Mouse (Mus musculus): Measurements from ENCODE around the gene Ap2a2.

The Ap2a2 gene

DNA sequence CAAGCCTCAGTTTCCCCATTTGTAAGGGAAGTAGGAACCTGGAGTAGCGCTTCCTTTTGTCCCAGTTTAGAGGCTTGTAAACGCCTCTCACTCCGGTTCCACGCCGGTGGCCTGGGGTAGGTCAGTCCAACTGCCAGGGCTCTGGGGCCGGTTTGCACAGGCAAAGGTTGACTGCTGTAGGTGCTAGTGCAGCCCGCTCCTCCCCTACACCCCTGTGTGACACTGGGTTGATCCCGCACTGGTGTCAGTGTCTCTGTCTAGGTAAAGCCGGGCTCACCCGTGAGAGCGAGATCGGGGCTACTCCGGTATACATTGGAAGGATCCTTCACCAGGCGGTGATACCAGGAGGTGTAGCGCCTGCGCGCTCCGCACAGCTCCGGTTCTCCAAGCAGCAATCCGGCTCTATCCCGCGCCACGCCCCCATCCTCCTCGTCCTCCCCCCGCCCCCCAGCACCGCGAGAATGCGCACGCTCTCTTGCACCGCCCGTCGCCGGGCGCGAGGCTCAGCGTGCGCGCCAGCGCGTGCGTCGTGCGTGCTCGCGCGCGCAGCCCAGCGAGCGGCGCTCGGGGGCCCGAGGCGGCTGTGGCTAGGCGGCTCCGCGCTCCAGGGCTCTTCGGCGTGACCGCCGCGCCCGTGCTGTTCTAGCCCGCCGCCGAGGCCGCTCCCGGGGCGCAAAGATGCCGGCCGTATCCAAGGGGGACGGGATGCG is at the start of gene Ap2a2:
Gene Ap2a2 (plus strand): TSS at position 492 of the 710 bp plus-strand sequence.
- DNase-seq (ENCODE audit: low read depth, low spot score), result peak; percentile 91

DNA sequence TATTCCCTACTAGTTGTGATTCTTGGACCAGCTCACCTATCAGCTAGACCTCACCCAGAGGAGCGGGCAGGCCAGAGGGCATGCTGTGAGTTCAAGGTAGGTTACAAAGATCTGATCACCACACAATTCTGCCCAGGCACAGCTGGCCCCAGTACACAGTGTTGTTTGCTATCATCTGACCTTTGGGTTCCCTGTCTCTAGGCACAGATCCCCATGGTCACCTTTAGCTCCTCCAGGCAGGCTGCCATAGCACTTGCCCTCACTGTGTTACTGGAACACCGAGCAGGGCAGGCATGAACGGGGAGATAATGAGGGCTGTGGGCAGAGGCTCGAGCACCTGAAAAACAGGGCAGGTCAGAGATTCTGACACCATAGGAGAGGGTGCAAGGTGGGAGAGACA is 44.3 kb upstream of the Ap2a2 start:
- no peak for DNase-seq (ENCODE audit: low read depth, low spot score)

DNA sequence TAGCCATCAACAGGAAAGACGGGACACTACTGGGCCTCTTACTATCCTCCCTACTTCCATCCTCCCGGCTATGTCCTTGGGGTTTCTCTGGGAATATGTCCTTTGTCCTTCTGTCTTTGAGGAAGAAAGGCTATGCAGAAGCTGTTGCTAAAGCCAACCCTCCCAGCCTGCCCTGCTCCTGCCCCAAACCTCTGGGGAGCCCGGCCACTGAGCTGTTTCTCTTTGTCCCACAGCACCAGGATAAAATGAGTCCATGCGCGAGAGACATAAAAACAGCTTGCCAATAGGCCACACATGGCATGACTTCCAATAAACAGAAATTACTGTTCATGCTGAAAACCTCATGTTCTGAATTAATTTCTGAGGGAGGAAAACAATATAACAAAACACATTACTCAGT is 43.7 kb upstream of the Ap2a2 start:
- DNase-seq (ENCODE audit: low read depth, low spot score), result no peak

DNA sequence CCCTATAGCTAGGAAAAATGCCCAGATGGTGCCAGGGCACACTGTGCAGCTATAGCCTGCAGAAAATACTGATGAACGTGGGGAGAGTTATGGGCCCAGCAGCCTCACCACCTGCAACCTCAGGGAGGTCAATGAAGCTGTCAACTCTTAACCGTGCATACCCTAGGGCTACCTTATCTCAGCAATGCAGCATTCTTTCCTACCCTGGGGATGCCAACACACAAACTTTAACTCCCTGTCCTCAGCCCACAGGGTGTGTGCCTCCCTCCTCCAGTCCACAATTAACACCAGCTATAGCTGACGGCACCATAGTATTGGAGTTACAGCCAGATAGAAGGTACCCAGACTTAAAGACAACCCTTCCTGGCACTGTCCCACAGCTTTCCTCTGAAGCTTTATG is 43.0 kb upstream of the Ap2a2 start:
- DNase-seq (ENCODE audit: low read depth, low spot score), result no peak

DNA sequence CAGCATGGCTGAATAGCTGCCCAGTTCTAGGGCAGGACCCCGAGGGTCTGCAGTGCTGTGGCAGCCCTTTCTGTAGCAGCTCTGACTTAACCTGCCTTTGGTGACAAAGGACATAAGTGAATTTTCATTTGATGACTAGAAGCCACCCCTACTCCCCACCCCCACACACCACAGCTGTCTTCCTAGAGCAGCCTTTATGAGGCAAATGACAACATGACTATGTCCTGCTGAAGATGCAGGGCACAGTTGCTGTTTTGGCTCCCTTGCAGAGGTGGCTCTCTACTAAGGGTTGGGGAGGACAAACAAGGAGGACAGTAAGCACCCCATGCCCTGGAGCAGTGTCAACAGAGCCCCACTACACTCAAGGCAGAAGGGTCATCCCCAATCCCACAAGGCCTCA is 42.2 kb upstream of the Ap2a2 start:
- DNase-seq (ENCODE audit: low read depth, low spot score), result no peak

DNA sequence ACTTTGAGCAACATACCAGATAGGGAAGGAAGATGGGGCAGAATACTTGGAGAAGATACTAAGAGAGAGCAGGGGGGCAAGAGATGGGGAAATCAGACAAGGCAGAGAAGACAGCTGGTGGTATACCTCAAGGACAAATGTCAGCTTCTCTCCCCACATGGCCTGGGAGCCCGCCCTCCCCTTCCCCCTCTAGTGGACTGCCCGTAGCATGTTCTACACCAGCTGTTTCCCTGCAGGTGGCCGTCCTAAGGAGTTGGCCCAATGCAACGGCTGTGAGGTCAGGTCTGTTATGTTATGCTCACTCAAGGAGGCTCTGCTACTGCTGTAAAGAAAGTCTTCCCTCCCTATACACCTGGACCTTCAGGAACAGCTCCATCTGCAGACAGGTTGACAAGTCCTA is 39.0 kb upstream of the Ap2a2 start:
- DNase-seq (ENCODE audit: low read depth, low spot score), result no peak

DNA sequence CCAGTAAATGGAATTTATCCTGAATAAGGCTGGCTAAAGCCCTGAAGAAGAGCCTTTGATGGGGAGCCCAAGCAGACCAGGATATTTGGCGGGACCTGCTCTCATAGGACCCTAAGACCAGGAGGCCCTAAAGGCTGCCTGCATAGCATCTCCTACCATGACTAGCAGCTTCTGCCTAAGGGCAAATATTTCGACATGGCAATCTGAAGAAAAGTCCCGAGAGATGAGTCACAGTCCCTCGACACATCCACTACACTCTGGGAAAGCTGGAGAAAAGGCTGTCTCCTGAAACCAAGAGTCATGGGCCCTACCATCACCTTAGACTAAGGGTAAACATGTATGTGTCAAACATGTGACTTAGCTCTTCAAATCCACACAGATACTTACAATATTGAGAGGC is 37.7 kb upstream of the Ap2a2 start:
- DNase-seq (ENCODE audit: low read depth, low spot score), result no peak

DNA sequence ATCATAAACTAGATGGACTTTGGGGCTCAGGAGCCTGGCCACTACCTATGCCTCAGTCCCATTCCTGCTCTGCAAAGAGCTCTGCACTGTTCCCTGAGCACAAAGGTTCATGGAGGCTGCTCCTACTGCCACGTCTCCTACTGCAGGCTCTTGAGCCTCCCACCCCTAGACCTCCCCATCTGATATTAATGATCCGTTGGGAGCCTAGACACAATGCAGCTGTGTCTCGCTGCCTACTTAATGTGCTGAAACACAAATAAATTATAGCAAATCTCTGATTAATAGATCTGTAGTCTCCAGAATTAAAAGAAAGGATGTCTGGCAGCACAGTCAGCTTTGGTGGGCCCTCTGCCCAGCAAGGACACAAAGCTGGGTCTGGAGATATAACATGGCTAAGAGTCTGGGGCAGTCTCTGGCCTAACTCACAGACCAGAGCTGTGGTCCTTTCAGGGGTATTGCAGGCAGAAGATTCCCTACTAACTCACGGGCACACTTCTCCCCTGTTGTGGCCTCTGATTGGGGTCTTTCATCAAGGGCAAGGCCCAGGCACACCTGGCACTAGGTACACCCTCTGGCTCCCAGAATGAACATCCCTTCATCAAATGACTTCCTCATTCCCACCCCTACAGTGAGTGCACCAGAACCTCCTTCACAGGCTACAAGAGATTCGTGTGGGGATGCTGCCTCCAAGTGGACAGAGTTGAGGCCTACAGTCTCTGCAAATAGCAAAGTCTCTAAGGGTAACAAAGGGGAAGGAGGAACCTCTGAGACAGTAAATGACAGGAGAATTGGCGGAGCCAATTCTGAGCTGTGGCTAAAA is 37.0 kb upstream of the Ap2a2 start:
- peak; percentile 56 for DNase-seq (ENCODE audit: low read depth, low spot score)

DNA sequence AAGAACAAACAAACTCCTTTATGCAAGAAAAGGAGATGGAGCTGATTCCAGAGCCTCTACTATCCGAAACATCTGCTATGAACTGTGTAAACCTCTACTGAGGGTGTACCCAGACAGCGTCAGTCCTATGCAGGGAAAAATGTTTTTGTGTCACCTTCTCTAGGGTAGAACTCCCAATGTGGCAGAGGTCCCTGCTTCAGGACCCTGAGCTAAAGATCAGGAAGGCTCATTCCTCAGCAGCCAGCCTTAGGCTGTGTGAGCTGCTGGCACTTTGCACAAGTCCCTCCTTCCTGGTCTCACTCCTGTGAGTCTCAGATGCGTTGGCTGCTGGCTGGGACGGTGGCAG is 36.4 kb upstream of the Ap2a2 start:
- DNase-seq (ENCODE audit: low read depth, low spot score), result no peak

DNA sequence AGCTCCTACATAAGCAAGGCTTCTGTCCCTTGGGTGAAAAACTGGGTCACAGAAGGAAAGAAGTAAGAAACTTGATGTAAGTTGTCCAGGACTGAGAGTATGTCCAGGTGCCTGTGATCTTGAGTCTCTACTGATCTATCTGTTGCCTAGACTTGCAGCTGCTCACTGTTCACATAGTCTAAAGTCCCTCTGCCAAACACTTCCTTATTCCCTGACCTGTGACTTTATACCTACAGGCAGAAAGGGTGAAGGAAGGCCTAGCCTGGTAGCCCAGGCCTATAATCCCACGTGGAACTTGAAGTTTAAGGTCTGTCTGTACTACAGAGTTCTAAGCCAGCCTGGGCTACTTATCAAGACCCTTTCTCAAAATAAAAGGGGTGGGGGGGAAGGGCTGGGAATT is 26.4 kb upstream of the Ap2a2 start:
- no peak for DNase-seq (ENCODE audit: low read depth, low spot score)

DNA sequence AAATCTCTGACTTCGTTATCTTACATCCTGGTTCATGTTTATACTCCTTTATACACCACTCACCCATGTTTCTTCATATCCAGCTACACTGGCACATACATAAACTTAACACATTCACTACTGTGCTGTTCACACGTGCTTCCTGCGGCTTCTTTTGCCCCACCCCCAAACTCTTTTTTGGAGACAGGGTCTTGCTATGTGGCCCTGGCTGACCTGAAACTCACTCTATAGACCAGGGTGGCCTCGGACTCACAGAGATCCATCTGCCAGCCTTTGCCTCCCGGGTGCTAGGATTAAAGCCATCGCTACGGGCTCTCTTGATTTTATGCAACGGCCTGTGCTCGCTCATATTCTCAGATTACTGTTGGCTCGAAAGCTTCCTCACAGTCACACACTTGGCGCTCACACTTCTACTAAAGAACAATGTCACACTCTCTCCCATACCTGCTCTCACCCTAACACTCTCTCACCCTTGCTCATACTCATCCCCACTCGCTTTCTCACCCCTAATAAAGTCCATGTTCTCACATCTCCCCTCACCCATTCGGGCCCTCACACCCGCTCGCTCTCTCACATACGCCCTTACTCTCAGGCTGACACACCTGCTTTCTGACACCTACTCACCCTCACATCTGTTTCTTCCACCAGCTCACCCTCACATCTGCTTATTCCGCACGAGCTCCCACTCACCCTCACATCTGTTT is 23.0 kb upstream of the Ap2a2 start:
- DNase-seq (ENCODE audit: low read depth, low spot score), result no peak

DNA sequence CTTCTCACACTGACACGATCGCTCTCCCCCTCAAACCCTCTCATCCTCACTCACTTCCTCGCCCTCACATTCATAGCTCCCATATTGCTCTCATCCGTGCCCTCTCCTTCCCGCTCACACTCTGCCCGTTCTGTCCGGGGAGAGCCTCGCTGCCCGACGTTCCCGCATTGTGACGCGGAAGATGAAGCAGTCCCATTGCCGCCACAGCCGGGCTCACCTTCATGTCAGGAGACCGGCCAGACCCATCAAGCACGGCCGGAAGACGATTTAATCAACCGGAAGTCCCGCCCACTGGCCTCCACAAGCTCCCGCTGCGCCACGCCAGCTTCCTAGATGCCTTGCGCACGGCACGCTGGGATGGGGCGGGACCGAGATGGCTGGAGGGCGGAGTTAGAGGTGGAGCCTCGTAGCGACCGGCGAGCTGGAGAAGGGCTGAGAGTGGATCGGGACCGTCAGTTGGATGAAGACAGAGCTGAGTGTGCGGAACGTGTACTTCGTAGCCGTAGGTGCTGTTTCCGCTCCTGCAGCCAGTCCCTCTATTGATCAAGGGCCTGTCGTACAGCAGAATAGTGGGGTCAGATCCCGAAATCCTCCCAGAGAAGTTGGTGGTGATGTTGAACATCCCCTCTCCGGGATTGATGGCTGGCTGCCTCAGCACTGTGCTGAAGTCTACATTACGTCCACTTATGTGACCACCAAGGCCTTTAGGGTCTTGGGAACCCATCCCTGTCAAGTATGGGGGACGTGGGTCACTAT is 22.2 kb upstream of the Ap2a2 start, which contains the start of gene Chid1:
Gene Chid1 (minus strand): TSS at position 302 of the 756 bp plus-strand sequence.
- peak; percentile 91 for DNase-seq (ENCODE audit: low read depth, low spot score)

DNA sequence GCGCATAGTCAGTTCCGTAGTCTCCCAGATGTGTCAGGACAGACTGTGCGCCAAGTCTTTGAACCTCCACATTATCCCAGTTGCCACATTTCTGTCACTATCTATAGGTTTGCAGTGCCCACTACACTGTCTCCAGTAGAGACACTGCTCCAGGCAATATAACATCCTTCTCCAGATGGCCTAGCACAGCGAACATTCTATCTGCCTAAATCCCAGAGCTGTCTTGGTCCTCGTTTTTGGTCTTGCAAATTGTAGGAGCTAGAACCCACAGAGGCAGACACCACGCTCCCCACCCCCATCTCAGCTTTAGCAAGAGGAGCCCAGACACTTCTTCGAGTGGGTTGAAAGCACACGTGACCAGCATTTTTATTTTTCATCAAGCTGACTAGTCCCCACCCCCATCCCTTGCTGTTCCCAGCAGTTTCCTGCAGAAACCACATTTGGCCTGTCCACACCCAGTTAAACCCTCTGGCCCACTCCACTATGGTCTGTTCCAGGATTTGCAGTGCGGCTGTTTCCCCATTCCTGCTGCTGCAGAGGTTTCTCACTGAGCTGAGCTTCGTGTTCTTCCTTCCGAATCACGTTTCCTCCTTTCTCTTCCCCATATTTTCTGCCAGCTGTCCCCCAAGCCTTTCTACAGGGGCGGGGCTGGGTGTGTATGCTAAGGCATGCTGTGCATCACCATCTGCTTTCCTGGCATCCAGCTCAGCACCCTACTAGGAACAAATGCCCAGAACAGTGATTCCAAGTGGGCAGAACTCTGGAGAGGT is 21.5 kb upstream of the Ap2a2 start:
- DNase-seq (ENCODE audit: low read depth, low spot score), result no peak

DNA sequence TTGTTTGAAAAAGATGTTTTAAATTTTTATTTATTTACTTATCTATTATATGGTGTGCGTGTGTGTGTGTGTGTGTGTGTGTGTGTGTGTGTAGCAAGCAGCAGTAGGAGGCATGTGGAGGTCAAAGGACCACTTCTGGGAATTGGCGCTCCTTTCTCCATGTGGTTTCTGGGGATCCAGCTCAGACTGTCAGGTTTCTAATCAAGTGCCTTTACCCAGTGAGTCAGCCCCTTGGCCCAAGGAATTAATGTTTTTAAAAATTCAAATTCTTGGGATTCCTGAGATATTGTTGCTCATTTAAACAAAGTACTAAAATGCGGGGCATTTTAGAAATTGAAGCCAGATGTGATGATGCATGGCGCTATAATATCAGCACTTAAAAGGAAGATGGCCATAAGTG is 20.3 kb upstream of the Ap2a2 start:
- DNase-seq (ENCODE audit: low read depth, low spot score), result no peak

DNA sequence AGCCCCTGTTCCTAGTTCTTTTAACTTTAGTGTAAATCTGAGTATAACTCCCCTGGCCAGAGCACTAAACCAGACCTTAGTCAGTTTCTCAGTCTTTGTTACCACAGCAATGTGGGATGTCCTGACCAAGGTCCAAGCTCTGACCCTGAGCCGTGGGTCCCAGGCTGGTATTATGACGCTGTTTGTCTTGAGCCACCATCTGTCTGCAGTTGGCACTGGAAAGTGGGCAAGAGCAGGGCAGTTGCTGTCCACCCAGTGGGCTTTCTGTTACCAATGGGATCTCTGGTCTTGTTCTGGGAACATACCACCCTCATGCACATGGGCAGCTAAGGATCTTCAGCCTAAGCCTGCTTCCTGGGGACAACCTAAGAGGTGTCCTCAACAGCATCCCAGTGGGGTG is 19.4 kb upstream of the Ap2a2 start:
- DNase-seq (ENCODE audit: low read depth, low spot score), result no peak

DNA sequence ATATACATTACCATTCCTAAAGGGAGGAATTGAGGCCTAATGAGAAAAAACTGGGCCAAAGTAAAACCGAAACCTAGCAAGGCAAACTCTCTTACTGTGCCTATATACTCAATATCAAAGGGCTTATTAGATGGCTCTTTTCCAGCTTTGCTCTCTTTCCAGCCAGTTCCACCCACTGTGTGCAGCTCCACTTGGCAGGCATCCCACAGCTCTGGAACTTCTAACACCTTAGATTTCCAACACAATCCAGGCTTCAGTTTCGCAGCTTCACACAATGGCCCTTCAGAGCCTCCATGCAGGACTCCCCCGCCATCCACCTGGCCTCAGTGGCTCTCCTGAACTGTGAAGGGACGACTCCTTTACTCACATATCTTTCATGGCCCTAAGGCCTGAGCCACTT is 17.3 kb upstream of the Ap2a2 start:
- no peak for DNase-seq (ENCODE audit: low read depth, low spot score)

DNA sequence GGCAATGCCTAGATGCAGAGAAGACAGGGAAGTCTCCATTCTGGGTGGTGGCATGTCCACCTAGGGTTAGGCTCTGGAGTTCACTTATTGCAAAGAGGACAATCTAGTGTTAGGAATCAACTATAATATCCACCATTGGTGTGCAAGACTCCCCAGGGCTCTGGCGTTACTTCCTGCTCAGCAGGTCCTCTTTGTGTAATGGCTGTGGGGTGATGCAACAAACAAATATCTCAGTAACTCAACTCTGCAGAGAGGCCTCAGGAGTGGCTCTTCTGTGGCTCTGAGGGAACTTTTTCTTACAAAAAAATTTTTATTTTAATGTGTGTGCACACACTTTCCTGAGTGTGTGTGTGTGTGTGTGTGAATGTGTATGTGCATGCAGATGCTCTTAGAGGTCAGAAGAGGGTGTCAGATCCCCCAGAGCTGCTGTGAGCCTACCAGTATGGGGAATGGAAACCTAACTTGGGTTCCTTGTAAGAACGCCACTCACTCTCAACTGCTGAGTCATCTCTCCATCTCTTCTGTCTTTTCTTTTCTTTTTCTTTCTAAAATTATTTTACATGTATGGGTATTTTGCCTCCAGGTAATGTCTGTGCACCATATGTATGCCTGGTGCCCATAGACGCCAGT is 12.4 kb upstream of the Ap2a2 start:
- DNase-seq (ENCODE audit: low read depth, low spot score), result no peak

DNA sequence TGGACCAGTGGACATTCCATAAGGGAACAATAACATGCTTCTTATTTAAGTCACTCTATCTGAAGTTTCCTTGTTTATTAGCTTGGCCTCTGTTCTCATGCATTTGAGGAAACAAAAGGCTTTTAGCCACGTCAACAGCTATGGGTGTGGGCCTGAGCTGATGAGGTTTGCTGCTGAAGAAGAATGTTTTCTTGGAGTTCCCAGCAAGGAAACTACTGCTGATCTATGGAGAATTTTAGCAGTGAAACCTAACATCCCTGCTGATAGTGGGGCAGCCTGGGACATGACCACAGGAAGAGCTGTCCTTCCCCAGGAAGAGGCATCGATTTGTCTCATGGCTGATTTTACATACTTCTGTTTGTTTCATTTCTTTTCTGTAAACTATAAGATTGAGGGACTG is 11.5 kb upstream of the Ap2a2 start:
- DNase-seq (ENCODE audit: low read depth, low spot score), result no peak

DNA sequence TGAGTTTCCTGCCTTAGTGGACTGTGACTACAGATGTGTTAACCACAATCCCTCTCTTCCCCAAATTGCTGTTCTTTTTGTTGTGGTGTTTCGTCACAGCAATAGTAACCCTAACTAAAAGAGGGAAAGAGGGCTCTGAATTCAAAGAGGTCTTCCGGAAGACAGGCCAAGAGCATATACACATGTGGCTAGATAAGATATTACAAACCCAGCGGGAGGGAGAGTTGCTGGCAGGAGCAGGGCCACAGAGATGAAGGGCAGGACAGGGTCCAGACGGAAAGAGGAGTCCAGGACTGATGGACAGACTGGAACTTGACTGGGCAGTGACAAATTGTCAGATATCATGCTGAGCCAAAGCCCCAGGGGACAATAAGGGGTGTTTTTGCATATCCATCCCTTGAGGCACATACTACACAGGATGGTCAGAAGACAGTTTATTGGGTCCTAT is 3.6 kb upstream of the Ap2a2 start:
- no peak for DNase-seq (ENCODE audit: low read depth, low spot score)

DNA sequence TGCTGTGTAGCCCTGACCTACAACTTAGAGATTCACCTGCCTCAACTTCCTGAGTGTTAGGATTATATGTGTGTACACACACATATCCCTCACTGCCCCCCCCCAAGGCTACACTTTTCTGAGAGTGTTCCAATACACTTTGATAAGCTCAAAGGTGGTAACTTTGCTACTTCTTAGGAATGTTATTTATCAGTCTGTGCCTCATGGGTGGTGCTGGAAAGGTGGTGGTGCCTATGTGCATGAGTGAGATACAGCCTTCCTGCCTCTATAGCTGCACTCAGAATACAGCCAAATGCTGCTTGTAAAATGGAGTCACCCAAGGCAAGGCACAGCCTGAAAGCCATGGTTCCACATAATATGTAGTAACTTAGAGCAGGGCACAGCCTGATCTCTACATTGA is 3.0 kb upstream of the Ap2a2 start:
- no peak for DNase-seq (ENCODE audit: low read depth, low spot score)
